Mouse (Mus musculus) heart, embryonic 11.5 days (tissue): ENCODE data around the gene Nfix. TPM values are rescaled to one million over a fixed set of nuclear protein-coding genes. Genes with fewer than 3 reads are reported as not detected.
A peak's percentile ranks its signal among the peaks of the same experiment; 100 is the strongest.

Experiments
- ATAC-seq: fragments of 200-750 bp; cut with Nextera tagmentation; replicated peaks from 2 replicates; pipeline ENCODE4 v1.8.0; 2017; ENCODE audit warnings: moderate library complexity; ENCODE audit not compliant: insufficient number of reproducible peaks, low FRiP score, low TSS enrichment
- H3K27ac ChIP-seq: fragments of 300-500 bp; sonication (generic); 2 replicates; pipeline ENCODE4 v1.5.1; 2014; ENCODE audit warnings: mild to moderate bottlenecking, low read depth, low read length
- H3K27me3 ChIP-seq: fragments of 300-500 bp; sonication (generic); 2 replicates; pipeline ENCODE4 v1.6.1; 2014; ENCODE audit warnings: mild to moderate bottlenecking, low read length, mixed read lengths; ENCODE audit not compliant: control insufficient read depth, insufficient read depth
- H3K36me3 ChIP-seq: fragments of 300-500 bp; sonication (generic); 2 replicates; pipeline ENCODE4 v1.6.1; 2014; ENCODE audit warnings: mild to moderate bottlenecking, low read length, moderate library complexity, mixed read lengths; ENCODE audit not compliant: control insufficient read depth, insufficient read depth
- H3K4me1 ChIP-seq: fragments of 300-500 bp; sonication (generic); 2 replicates; pipeline ENCODE4 v1.6.1; 2014; ENCODE audit warnings: low read length; ENCODE audit not compliant: control insufficient read depth, insufficient read depth
- H3K4me2 ChIP-seq: fragments of 300-500 bp; sonication (generic); 2 replicates; pipeline ENCODE4 v1.6.1; 2014; ENCODE audit warnings: mild to moderate bottlenecking, moderate library complexity
- H3K4me3 ChIP-seq: fragments of 300-500 bp; sonication (generic); 2 replicates; pipeline ENCODE4 v1.5.1; 2014; ENCODE audit warnings: low read depth, low read length
- H3K9ac ChIP-seq: fragments of 300-500 bp; sonication (generic); 2 replicates; pipeline ENCODE4 v1.6.1; 2014; ENCODE audit warnings: mild to moderate bottlenecking, low read depth, low read length, moderate library complexity
- H3K9me3 ChIP-seq: fragments of 300-500 bp; sonication (generic); replicated peaks from 2 replicates; pipeline ENCODE4 v1.6.1; 2016; ENCODE audit warnings: low read length; ENCODE audit not compliant: control insufficient read depth
- WGBS: fragments of 180-500 bp; shearing (Covaris S2); extraction: QIAGEN DNeasy Blood & Tissue Kit; methylation state at CpG from one replicate; pipeline ENCODE4 v1.1.7; 2014; ENCODE audit not compliant: insufficient replicate concordance; 5-methylcytosine and 5-hydroxymethylcytosine counted together
- polyA plus RNA-seq: library from polyadenylated mRNA; unstranded; fragments of >200 nt; fragmentation: Nextera tagmentation; extraction: Ambion mirVana; gene quantifications from 2 replicates; pipeline ENCODE4 v1.2.1, GENCODE M21; 2014

Nfix gene
- polyA plus RNA-seq, 1 experiment from 2014 or later: 7.6 TPM

DNA sequence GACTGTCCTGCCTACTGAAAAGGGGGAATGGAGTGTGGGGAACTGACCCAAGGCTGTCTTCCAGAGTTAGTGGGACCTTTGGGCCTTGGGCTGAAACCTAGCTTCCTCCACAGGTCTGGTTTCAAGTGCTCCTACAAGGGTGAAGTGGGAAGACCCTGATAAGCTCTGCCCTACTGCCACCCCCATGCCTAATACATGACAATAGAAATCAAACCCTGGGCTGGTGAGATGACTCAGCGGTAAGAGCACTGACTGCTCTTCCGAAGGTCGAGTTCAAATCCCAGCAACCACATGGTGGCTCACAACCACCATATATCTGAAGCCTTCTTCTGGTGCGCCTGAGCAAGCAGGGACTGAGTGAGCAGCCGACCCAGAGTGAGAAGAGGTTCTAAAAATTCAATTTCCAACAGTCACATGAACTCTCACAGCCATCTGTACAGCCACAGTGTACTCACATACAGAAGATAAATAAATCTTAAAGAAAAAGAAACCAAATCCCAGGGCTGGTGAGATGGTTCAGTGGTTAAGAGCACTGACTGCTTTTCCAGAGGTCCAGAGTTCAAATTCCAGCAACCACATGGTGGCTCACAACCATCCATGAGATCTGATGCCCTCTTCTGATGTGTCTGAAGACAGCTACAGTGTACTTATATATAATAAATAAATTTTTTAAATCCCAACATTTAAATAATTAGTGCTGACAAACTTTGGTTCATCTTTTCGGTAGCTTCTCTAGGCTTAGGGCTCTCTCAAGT lies 131.2 kb downstream of the Nfix start:
- H3K4me3 ChIP-seq: no peak overlapping the region
- 76% methylated on average over 6 of the region's 6 CpGs for WGBS

DNA sequence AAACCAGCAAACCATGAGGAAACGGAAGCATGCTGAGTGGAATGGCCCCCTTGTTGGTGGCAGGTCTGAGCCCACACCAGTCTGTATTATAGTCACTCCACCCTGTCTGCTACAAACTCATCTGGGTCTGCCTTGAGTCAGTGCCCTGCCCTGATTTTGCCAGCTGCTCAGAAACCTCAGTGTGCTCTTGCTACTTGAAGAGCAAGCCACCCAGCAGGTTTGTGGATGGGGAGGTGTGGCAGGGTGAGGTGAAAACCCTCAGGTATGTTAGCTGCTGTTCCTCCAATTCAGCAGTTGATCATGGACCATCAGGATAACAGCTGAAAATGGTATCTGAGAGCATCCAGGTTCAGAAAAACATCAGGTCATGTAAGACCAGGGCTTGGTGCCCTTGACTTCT lies 132.1 kb downstream of the Nfix start:
- H3K4me3 ChIP-seq: no peak overlapping the region
- H3K36me3 ChIP-seq: peaks cover 8% of the 10 kb centered on the region
- 71% methylated on average over 1 of the region's 1 CpGs for WGBS
- no peaks in the 10 kb centered on the region for H3K9me3 ChIP-seq
- peaks cover 12% of the 10 kb centered on the region for H3K4me1 ChIP-seq
- H3K9ac ChIP-seq: no peak overlapping the region
- ATAC-seq: no peak
- H3K27me3 ChIP-seq: no peaks in the 10 kb centered on the region
- H3K27ac ChIP-seq: no peak overlapping the region
- no peak overlapping the region for H3K4me2 ChIP-seq

More for the DNA sequence above, 131.2 kb downstream of the Nfix start:
- Histone ChIP-seq H3K4me2 (no peak overlapping the region), H3K9ac (no peak overlapping the region), H3K27me3 (no peaks in the 10 kb centered on the region), H3K9me3 (no peaks in the 10 kb centered on the region), H3K4me1 (peaks cover 7% of the 10 kb centered on the region), H3K27ac (no peak overlapping the region), H3K36me3 (peaks cover 8% of the 10 kb centered on the region)
- ATAC-seq: no peak

DNA sequence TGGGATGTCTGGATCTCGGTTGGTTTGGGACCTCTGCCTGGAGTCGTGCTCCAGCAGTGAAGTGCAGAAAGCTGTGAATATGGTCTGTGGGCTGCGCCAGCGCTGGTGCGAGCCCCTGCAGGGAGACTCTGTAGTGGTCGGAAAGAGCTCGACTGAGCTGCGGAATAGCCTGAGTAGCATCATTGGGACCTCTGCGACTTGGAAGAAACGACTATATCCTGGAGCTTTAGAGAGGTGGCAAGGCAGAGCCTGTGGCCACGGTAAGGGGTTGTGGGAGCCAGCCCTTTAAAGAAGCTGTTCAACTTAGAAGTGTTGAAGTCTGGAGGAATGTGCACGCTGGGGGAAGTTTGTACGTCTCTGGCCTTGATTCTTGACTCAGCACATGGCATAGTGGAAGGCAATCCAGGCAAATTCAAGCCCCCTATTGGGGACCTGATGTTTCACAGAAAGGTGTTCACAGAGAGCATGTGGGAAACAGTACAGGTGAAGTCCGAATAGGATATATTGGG lies 134.7 kb downstream of the Nfix start:
- Histone ChIP-seq H3K9ac (peak overlapping the region; percentile 89), H3K27ac (peak overlapping the region; percentile 96), H3K9me3 (no peaks in the 10 kb centered on the region), H3K4me2 (peak overlapping the region; percentile 93), H3K27me3 (no peaks in the 10 kb centered on the region), H3K4me3 (peak overlapping the region; percentile 95), H3K4me1 (peaks cover 17% of the 10 kb centered on the region), H3K36me3 (peaks cover 3% of the 10 kb centered on the region; the same call in 1 of the 2 replicates)
- no peak for ATAC-seq
- WGBS: 3% methylated on average over 14 of the region's 14 CpGs

DNA sequence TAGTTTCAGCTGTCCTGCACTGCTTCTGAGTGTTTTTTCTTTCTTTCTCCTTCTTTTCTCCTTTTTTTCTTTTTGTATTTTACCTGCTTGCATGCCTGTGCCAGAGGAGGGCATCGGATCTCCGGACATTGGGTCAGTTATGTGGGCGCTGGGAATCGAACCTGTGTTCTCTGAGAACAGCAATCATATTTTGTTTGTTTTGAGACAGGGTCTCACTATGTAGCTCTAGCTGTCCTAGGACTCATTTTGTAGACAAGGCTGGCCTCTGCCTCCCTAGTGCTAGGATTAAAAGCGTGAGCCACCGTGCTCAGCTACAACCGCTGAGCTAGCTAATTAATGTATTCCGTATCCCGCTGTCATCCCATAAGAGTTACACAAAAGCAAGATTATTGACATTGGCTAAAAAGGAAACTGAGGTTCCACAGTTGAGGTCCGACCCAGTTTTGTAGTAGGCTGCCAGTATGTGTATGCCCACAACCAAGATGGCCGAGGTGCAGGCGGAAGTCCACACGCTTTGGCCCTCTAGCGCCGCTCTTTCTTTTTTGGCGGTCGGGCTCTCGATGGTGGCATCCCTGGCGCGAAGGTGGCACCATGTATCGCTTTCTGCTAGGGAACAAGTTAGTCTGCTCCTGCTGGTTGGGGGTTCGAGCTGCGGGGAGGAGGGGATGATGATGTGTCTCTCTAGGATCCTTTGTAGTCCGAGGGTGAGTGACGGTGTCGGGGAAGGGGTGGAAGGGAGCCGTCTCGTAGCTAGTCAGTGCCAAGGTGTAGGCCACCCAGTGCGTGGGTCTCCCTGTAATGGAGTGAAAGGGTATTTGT lies 135.4 kb downstream of the Nfix start:
- Histone ChIP-seq H3K27me3 (no peaks in the 10 kb centered on the region), H3K36me3 (no peaks in the 10 kb centered on the region; the same call in 1 of the 2 replicates), H3K27ac (peak overlapping the region; percentile 96), H3K9ac (peak overlapping the region; percentile 89), H3K4me3 (peak overlapping the region; percentile 95), H3K4me2 (peak overlapping the region; percentile 93), H3K9me3 (no peaks in the 10 kb centered on the region), H3K4me1 (peaks cover 22% of the 10 kb centered on the region)
- ATAC-seq: no peak
- WGBS: under 1% methylated on average over 29 of the region's 29 CpGs

DNA sequence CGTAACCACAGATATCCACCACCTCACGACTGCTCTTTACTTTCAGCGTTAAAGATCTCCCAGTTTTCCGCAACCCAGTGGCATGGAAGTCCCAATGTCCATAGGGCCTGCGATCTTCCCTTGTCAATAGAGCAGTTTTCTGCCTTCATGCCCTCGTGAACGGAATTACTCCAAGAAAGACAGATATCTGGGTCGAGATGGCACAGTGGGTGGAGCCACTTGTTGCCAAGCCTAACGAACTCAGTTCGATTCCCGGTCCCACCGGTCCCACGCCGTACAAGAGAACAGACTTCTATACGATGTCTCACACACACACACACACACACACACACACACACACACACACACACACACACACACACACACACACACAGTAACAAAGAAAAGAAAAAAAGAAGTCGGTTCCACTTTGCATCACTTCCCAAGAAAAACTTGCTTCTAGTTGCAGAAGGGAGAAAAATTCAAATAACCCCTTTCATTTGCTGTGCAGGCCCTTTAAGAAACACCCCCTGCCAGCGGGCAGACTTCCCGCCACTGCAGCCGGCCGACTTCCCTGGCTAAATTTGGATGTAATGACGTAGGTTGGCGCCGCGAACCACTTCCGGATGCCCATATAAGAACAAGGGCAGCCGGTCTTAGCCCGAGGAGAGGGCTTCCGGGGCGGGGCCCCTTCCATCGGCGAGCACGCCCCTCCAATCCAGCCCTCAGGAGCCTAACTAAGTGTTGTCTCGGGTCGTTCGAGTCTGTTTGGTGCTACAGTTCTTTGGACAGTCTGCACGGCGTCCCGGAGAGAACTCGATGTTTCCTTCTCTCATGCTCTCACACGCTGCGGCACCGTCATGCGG lies 136.4 kb downstream of the Nfix start:
- Histone ChIP-seq H3K4me1 (peaks cover 32% of the 10 kb centered on the region), H3K9ac (peak overlapping the region; percentile 89), H3K27me3 (no peaks in the 10 kb centered on the region), H3K36me3 (no peaks in the 10 kb centered on the region), H3K27ac (peak overlapping the region; percentile 96), H3K9me3 (no peaks in the 10 kb centered on the region), H3K4me3 (peak overlapping the region; percentile 95), H3K4me2 (peak overlapping the region; percentile 93)
- WGBS: 2% methylated on average over 43 of the region's 43 CpGs
- peak; percentile 83 for ATAC-seq

DNA sequence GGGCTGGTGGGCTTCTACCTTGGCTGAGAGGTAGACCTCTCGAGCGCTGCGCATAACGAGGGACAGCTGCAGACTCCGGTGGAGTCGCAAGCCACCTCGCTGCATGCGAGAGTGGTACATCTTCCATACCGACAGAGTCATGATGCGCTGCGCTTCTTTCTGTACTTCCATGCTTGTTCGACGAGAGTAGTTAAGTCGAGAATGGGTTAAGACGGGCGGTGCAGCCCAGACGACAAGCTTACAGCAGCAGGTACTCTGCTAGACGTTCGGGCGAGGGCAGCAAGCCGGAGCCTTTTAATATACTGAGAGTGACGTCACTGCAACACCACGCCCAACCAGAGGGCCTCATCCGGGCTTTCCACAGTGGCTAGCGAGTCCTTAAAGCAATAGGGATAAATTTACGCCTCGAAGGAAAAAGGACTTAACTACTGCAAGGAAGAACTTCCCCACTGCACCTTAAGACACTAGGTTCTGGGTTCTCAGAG lies 137.5 kb downstream of the Nfix start, which contains the start of gene Ier2:
TSS of gene Ier2 (minus strand) at position 272 of the 485 bp plus-strand sequence.
- H3K9ac ChIP-seq: peak within 1 kb of the TSS; percentile 98
- no peaks in the 10 kb centered on the region for H3K36me3 ChIP-seq
- peak within 1 kb of the TSS; percentile 93 for H3K4me2 ChIP-seq
- H3K27ac ChIP-seq: peak within 1 kb of the TSS; percentile 96
- peak; percentile 69 for ATAC-seq
- H3K4me3 ChIP-seq: peak within 1 kb of the TSS; percentile 95
- no peaks in the 10 kb centered on the region for H3K27me3 ChIP-seq
- WGBS: under 1% methylated on average over 27 of the region's 27 CpGs
- peaks cover 34% of the 10 kb centered on the region for H3K4me1 ChIP-seq
- H3K9me3 ChIP-seq: no peaks in the 10 kb centered on the region

DNA sequence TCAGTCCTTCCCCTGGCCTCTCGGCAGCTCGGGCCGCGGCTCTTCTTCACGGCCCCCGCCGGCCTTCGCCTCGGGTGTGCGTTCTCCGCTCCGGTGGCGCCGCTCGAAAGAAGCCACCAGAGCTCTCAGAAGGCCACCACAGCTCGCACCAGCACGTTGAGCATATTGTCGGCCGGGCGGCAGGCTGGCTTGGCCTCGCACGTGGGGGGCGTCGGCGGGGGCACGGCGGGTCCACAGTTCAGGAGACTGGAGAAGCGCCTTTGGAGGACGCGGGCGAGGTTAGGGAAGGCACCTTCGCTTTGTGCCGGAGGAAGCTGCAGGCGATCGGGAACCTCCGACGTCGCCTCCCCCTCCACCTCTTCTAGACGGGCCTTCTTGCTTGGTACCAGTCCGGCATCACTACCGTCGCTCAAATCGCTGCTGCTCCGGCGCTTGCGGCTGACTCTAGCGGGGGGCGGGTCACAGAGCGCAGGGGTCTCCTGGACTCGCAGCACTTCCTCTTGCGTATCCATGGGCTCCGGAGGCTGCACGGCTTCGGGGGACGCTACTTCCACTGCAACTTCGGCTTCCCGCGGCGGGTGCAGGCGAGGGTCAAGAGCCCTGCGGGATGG lies 138.1 kb downstream of the Nfix start:
- 0 out of 2 replicates have a peak, but pooled peaks have one; percentile 3 for ATAC-seq

More for the DNA sequence above, 138.1 kb downstream of the Nfix start:
- peak overlapping the region; percentile 98 for H3K9ac ChIP-seq
- H3K4me1 ChIP-seq: peaks cover 40% of the 10 kb centered on the region
- under 1% methylated on average over 60 of the region's 61 CpGs for WGBS
- H3K36me3 ChIP-seq: no peaks in the 10 kb centered on the region
- H3K4me3 ChIP-seq: peak overlapping the region; percentile 95
- H3K4me2 ChIP-seq: peak overlapping the region; percentile 93
- H3K9me3 ChIP-seq: no peaks in the 10 kb centered on the region
- peak overlapping the region; percentile 96 for H3K27ac ChIP-seq
- no peaks in the 10 kb centered on the region for H3K27me3 ChIP-seq
